Mouse (Mus musculus): ENCODE results near the gene Col20a1.

Col20a1 gene

DNA sequence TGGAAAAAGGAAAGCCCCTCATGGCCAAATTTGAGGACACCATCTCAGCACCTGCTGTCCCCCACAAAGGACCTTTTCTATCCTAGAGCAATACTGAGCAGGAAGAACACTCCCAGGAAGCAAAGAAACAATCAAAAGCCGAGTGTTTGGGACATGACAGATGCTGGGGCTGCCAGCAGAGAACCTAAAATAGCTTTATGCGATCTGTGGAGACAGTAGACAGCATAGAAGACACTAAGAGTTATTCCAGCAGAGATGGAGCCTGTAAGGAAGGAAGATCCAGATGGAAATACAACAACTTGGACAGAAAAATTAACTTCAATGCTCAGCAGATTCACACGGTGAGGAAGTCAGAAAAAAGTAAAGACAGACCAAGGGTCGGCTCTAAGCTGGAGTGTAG lies 79.5 kb downstream of the Col20a1 start:
- no peak for DNase-seq (ENCODE audit: low spot score)
